Mouse (Mus musculus) liver, embryonic 13.5 days (tissue): ENCODE data around the gene Anks3. TPM values are rescaled to one million over a fixed set of nuclear protein-coding genes. Genes with fewer than 3 reads are reported as not detected.

Experiments used
- ATAC-seq: fragments of 200-750 bp; cut with Nextera tagmentation; 2 replicates; pipeline ENCODE4 v1.8.0; 2017; ENCODE audit warnings: low read depth, mild to moderate bottlenecking, moderate number of reproducible peaks, moderate library complexity
- DNase-seq: peaks from one replicate; pipeline ENCODE4 v3.0.0; 2022
- H3K27ac ChIP-seq: fragments of 300-500 bp; sonication (generic); 2 replicates; pipeline ENCODE4 v1.5.1; 2015; ENCODE audit warnings: moderate library complexity, mild to moderate bottlenecking, inconsistent platforms
- H3K27me3 ChIP-seq: fragments of 300-500 bp; sonication (generic); 2 replicates; pipeline ENCODE4 v1.6.1; 2015; ENCODE audit warnings: mild to moderate bottlenecking, inconsistent platforms
- H3K36me3 ChIP-seq: fragments of 300-500 bp; sonication (generic); 2 replicates; pipeline ENCODE4 v1.6.1; 2015; ENCODE audit warnings: mild to moderate bottlenecking, inconsistent platforms
- H3K4me1 ChIP-seq: fragments of 300-500 bp; sonication (generic); replicated peaks from 2 replicates; pipeline ENCODE4 v1.6.1; 2015; ENCODE audit warnings: inconsistent platforms
- H3K4me2 ChIP-seq: fragments of 300-500 bp; sonication (generic); 2 replicates; pipeline ENCODE4 v1.6.1; 2015; ENCODE audit warnings: inconsistent platforms, mild to moderate bottlenecking, moderate library complexity
- H3K4me3 ChIP-seq: fragments of 300-500 bp; sonication (generic); replicated peaks from 2 replicates; pipeline ENCODE4 v1.5.1; 2015; ENCODE audit warnings: mild to moderate bottlenecking, inconsistent platforms
- H3K9ac ChIP-seq: fragments of 300-500 bp; sonication (generic); 2 replicates; pipeline ENCODE4 v1.6.1; 2015; ENCODE audit warnings: mild to moderate bottlenecking, inconsistent platforms
- H3K9me3 ChIP-seq: fragments of 300-500 bp; sonication (generic); replicated peaks from 2 replicates; pipeline ENCODE4 v1.6.1; 2016; ENCODE audit warnings: inconsistent platforms
- WGBS: fragments of 180-500 bp; shearing (Covaris S2); methylation state at CpG from one replicate; pipeline ENCODE4 v1.1.7; 2015; ENCODE audit not compliant: insufficient replicate concordance; 5-methylcytosine and 5-hydroxymethylcytosine counted together
- polyA plus RNA-seq: library from polyadenylated mRNA; unstranded; fragments of >200 nt; fragmentation: Nextera tagmentation; extraction: Ambion mirVana; gene quantifications from 2 replicates; pipeline ENCODE4 v1.2.1, GENCODE M21; 2015

The Anks3 gene
- polyA plus RNA-seq, 1 experiment from 2014 or later, result 12.1 TPM

DNA sequence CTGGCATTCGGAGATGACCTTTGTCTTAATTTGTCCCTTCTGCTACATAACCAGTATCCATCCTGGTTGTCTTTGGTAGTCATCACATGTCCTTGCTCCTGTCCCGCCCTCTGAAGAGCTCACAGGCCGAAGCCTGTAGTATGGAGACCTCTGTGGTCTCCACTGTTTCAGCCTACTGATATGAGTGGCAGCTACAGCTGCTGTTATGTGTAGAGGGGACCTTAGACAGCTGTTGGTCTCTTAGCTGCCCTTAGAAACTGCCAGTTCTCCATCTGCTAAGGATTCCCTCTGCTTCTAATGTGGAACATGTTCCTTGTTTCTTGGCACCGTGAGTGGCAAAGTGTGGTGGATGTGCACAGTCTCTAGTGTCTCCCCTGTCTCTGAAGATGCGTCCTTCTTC is 40.0 kb downstream of the Anks3 start:
- WGBS, result 77% methylated on average over 5 of the region's 5 CpGs
- peaks cover 48% of the 10 kb centered on the region for H3K36me3 ChIP-seq

DNA sequence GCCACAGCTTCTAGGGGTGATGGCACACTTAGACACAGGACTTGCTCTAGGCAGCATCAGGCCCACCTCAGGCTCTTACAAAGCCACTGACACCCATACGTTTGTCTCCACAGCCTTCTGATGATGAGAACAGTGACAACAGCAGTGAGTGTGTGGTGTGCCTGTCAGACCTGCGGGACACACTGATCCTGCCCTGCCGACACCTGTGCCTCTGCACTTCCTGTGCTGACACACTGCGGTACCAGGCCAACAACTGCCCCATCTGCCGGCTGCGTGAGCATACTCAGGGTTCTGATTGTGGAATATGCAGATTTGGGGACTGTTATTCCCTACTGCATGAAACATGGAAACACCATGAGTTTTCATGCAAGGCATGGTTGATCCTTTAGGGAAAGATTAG is 41.5 kb downstream of the Anks3 start:
- ATAC-seq, result no peak
- Histone ChIP-seq H3K36me3 (peaks cover 48% of the 10 kb centered on the region), H3K27me3 (no peaks in the 10 kb centered on the region), H3K9me3 (no peaks in the 10 kb centered on the region), H3K9ac (no peak overlapping the region), H3K27ac (no peak overlapping the region), H3K4me3 (no peak overlapping the region), H3K4me2 (no peak overlapping the region), H3K4me1 (0 out of 2 replicates have a peak, but pooled peaks cover 6% of the 10 kb centered on the region)
- DNase-seq, result no peak
- 81% methylated on average over 6 of the region's 6 CpGs for WGBS

More for the DNA sequence above, 40.0 kb downstream of the Anks3 start:
- H3K4me2 ChIP-seq, result no peak overlapping the region
- no peak for ATAC-seq
- no peaks in the 10 kb centered on the region for H3K9me3 ChIP-seq
- no peak overlapping the region for H3K4me3 ChIP-seq
- DNase-seq, result no peak
- H3K27me3 ChIP-seq, result no peaks in the 10 kb centered on the region
- 0 out of 2 replicates have a peak, but pooled peaks cover 10% of the 10 kb centered on the region for H3K4me1 ChIP-seq
- H3K27ac ChIP-seq, result no peak overlapping the region
- no peak overlapping the region for H3K9ac ChIP-seq

DNA sequence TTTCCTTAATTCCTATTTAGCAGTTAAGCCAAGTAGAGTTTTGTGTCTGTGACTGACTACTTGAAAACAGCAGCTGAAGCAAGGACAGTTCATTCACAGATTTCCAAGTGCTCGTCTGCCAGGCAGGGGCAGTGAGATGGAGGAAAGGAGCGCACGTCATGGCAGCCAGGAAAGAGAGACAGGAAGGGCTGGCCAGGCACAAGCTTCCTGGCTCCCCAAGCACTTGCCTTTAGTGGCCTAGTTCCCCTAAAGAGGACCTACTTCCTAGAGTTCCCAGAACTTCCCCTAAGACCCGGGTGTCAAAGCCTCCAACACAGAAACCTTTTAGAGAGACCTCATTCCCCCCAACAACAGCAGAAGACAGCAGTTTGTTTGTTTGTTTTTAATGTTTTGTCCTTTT is 43.4 kb downstream of the Anks3 start:
- DNase-seq, result no peak
- ATAC-seq, result no peak
- H3K4me2 ChIP-seq, result no peak overlapping the region
- no peak overlapping the region for H3K4me3 ChIP-seq
- H3K36me3 ChIP-seq, result peaks cover 42% of the 10 kb centered on the region
- H3K4me1 ChIP-seq, result 0 out of 2 replicates have a peak, but pooled peaks cover 5% of the 10 kb centered on the region
- no peaks in the 10 kb centered on the region for H3K27me3 ChIP-seq
- no peak overlapping the region for H3K9ac ChIP-seq
- WGBS, result 31% methylated on average over 4 of the region's 4 CpGs
- H3K9me3 ChIP-seq, result no peaks in the 10 kb centered on the region
- no peak overlapping the region for H3K27ac ChIP-seq

DNA sequence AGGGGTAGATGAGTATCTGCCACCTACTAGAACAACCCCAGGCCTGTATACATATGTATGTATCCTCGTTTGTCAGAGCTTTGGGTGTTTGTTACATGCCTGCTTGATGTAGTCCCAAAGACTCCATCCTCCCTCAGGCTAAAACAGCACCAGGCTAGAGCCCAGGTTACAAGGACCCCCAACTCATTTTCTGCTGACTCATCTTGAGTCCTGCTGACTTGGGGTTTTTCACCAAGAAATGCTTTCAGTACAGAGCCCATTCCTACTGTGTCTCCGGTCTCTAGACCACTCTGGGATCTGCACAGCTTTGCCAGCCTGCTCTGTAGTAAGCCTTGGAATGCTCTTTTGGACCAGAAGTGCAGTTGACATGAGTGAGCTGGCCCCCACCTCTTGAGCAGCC is 47.4 kb downstream of the Anks3 start:
- Histone ChIP-seq H3K9me3 (no peaks in the 10 kb centered on the region), H3K27ac (peak overlapping the region; percentile 4; the same call in 1 of the 2 replicates), H3K9ac (no peak overlapping the region), H3K27me3 (no peaks in the 10 kb centered on the region), H3K4me3 (no peak overlapping the region), H3K4me1 (peaks cover 22% of the 10 kb centered on the region), H3K36me3 (peaks cover 38% of the 10 kb centered on the region), H3K4me2 (no peak overlapping the region)
- DNase-seq (no peak), ATAC-seq (no peak)
- 61% methylated on average over 2 of the region's 2 CpGs for WGBS

DNA sequence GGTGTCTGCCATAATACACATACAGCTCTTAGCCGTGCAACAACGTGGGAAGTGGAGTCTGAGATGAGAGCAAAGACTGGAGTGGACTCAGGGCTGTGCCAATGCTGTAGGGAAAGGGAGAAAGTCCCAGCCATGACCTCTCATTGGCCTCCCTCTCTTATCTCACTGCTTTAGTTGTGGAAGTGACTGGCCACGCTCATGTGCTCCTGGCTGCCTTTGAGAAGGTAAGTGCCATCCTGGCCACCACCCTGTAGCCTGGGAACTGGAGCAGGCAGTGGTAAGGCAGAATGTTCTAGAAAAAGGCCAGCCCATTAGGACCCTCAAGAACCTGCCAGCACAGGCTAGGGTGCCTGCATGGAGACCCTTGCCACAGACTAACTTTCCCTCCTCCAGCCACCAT is 48.1 kb downstream of the Anks3 start:
- DNase-seq (no peak), ATAC-seq (no peak)
- H3K27ac ChIP-seq, result peak overlapping the region; percentile 4; the same call in 1 of the 2 replicates
- H3K4me3 ChIP-seq, result no peak overlapping the region
- 57% methylated on average over 3 of the region's 3 CpGs for WGBS
- H3K4me1 ChIP-seq, result peaks cover 22% of the 10 kb centered on the region
- H3K36me3 ChIP-seq, result peaks cover 44% of the 10 kb centered on the region
- no peaks in the 10 kb centered on the region for H3K9me3 ChIP-seq
- H3K4me2 ChIP-seq, result no peak overlapping the region
- no peak overlapping the region for H3K9ac ChIP-seq
- H3K27me3 ChIP-seq, result no peaks in the 10 kb centered on the region

DNA sequence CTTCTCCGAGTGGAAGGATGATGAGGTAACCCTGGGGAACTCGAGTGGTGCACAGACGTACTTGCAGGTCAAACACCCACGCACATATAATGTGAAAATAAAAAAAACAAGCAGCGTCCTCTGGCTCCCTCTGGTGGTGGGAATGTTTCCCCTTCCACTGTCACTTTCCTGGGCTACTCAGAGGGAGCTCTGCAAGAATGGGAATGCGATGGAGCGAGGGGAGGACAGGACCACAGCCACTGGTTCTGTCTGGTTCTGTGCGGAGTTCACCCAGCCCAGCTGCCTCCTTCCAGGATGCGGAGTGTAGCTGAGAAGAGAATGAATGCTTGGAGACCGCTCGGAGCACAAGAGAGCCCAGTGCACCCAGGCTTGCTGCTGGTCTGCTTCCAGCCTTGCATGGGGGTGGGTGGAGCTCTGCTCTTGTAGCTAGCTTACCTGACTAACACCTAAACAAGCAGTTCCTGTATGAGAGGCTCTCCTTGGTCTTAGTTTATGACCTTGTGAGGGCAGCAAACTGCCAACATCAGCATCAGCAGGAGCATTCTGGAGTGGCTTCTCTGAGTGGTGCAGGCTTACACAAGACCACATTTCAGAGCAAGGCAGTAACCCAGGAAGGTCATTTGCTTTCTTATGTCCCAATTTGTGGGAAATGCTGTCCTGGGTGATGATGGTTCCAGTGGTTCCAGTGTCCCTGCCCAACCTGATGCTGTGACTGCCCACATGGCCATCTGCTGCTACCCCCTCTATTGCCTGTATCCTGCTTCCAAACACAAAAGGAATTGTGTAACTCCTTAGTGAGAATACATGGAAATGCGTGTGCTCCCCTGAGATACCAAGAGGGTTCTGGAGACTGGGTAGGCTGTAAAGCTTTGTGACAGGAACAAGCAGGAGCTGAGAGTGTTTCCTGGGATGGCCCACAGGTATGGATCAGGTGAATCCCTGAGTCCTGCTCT is 49.9 kb downstream of the Anks3 start:
- Histone ChIP-seq H3K36me3 (peaks cover 58% of the 10 kb centered on the region), H3K27me3 (no peaks in the 10 kb centered on the region), H3K4me1 (peaks cover 22% of the 10 kb centered on the region), H3K27ac (peak overlapping the region; percentile 71; the same call in 1 of the 2 replicates), H3K4me3 (no peak overlapping the region), H3K9me3 (no peaks in the 10 kb centered on the region), H3K4me2 (peak overlapping the region; percentile 22; the same call in 1 of the 2 replicates), H3K9ac (no peak overlapping the region)
- peak; percentile 32 for ATAC-seq
- DNase-seq, result peak; percentile 62
- WGBS, result 35% methylated on average over 12 of the region's 12 CpGs

DNA sequence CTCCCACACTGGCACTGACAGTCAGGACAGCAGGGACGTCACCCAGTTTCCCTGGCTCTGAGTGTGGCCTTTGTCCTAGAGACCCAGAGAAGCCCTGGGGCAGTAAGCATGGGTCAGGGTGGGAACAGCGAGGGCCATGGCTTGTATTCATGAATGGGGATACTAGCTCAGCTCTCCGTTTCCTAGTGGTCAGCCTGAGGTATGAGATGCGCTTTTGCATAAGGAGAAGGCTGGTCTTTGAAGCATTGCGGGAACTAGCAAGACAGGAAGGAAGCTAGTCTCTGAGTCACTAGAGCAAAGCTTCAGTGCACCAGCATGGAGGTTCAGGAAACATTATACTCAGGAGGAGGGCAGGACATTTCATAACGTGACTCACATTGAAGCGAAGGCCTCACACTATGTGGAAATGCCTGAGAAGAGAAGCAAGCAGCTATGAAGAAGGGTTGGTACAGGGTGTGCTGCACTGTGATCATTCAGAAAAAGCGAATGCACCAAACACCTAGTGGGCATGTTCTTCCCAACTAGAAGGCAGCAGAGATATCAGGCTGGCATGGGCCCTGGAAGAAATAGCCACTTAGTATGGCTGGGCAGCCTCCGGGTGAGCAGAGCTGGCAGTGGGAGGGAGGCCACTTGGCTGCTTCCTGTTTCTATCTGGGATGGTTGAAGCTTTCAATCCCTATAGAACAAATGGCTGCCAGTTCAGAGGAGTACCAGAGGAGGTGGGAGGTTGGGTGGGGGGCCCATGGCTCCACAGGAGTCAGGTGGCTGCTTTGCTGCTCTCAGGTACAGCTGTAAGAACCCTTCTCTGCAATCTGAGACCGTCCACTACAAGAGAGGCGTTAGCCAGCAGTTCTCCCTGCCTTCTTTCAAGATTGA is 50.9 kb downstream of the Anks3 start:
- ATAC-seq (peak; percentile 16; the same call in 1 of the 2 replicates), DNase-seq (no peak)
- H3K4me1 ChIP-seq, result peaks cover 25% of the 10 kb centered on the region
- WGBS, result 56% methylated on average over 11 of the region's 11 CpGs
- H3K9me3 ChIP-seq, result no peaks in the 10 kb centered on the region
- no peaks in the 10 kb centered on the region for H3K27me3 ChIP-seq
- H3K36me3 ChIP-seq, result peaks cover 59% of the 10 kb centered on the region
- H3K27ac ChIP-seq, result peak overlapping the region; percentile 71
- peak overlapping the region; percentile 22; the same call in 1 of the 2 replicates for H3K4me2 ChIP-seq
- H3K9ac ChIP-seq, result no peak overlapping the region
- H3K4me3 ChIP-seq, result no peak overlapping the region

DNA sequence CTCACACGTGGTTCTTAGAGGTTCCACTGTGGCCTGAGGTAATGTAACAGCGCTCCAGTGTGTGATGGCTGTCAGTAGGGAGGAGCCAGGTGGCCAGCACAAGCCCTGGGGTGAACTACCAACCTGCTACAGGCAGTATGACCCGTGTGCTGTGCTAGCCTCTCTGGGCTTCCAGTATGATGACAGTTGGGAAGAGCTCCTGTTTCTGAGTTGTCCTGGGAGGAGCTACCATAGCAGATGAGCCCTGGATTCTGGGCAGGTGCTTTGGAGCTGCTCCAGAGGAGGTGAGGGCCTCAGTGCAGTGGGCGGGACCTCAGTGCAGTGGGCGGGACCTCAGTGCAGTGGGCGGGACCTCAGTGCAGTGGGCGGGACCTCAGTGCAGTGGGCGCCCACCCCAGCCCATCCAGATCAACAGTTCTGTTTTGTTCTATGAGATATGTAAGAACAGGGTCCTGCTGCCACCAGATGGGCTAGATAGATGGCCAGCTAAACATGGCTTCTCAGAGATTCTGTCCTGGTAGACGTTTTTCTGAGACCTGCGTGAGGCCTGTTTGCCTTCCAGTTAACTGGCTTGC is 51.8 kb downstream of the Anks3 start:
- Histone ChIP-seq H3K9me3 (no peaks in the 10 kb centered on the region), H3K27me3 (no peaks in the 10 kb centered on the region), H3K27ac (peak overlapping the region; percentile 62; the same call in 1 of the 2 replicates), H3K4me1 (peaks cover 33% of the 10 kb centered on the region), H3K4me3 (no peak overlapping the region), H3K4me2 (no peak overlapping the region), H3K9ac (no peak overlapping the region), H3K36me3 (peaks cover 55% of the 10 kb centered on the region)
- DNase-seq (no peak), ATAC-seq (peak; percentile 47; the same call in 1 of the 2 replicates)
- 62% methylated on average over 10 of the region's 10 CpGs for WGBS

DNA sequence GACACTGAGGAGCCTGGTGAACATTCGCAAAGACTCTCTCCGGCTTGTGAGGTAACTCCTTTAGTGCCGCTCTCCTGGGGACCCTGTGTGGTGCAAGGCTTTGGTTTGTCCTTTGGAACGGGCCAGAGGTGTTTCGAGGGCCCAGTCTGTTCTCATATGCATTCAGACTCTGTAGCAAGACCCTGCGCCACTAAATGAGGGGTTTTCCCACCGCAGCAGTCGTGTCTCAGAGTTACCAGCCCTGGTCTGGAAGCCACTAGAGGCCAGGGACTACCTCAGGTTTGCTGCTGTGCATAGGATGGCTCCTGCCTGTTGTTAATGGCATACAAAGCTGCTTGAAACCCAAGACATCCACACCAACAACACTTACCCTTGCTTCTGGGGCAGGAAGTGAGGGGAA is 53.2 kb downstream of the Anks3 start:
- no peak for DNase-seq
- no peak overlapping the region for H3K27ac ChIP-seq
- peaks cover 39% of the 10 kb centered on the region for H3K4me1 ChIP-seq
- H3K4me2 ChIP-seq, result no peak overlapping the region
- H3K27me3 ChIP-seq, result no peaks in the 10 kb centered on the region
- ATAC-seq, result no peak
- WGBS, result 85% methylated on average over 8 of the region's 8 CpGs
- no peak overlapping the region for H3K4me3 ChIP-seq
- H3K9ac ChIP-seq, result no peak overlapping the region
- no peaks in the 10 kb centered on the region for H3K9me3 ChIP-seq
- H3K36me3 ChIP-seq, result peaks cover 44% of the 10 kb centered on the region

DNA sequence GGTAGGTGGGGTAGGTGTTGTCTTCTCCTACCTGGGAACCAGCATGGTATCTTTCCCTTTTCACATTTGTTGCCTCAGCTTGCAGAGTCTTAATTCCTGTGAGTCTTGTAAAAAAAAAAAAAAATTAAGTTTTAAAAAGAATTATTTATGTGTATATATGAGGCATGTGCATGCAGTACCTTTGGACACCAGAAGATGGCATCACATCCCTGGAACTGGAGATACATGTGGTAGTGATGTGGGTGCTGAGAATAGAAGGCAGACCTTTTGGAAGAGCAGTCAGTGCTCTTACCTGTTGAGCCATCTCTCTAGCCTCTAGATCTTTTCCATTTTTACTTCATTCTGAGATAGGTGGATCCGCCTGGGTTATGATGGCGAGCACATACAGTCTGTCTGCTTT is 54.3 kb downstream of the Anks3 start:
- no peak overlapping the region for H3K4me2 ChIP-seq
- 87% methylated on average over 2 of the region's 2 CpGs for WGBS
- H3K27me3 ChIP-seq, result no peaks in the 10 kb centered on the region
- no peak overlapping the region for H3K9ac ChIP-seq
- no peak overlapping the region for H3K27ac ChIP-seq
- peaks cover 39% of the 10 kb centered on the region for H3K36me3 ChIP-seq
- ATAC-seq, result no peak
- H3K4me3 ChIP-seq, result no peak overlapping the region
- H3K4me1 ChIP-seq, result peaks cover 48% of the 10 kb centered on the region
- no peaks in the 10 kb centered on the region for H3K9me3 ChIP-seq
- no peak for DNase-seq

DNA sequence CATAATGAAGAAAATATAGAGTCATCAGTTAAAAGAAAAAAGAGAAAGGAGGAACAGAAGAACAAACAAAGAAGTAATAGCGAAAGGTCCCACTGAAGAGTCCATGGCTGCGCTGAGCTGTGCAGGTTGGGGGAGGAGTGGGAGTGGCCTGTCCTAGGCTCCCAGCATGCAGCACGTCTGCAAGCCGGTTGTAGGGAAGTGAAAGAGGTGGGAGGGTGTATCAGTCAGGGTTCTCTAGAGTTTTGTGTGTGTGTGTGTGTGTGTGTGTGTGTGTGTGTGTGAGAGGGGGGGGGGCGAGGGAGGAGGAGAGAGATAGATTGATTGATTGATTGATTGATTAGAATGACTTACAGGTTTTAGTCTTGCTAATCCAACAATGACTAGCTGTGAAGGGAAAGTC is 56.0 kb downstream of the Anks3 start:
- Histone ChIP-seq H3K27ac (no peak overlapping the region), H3K4me2 (no peak overlapping the region), H3K9me3 (no peaks in the 10 kb centered on the region), H3K9ac (no peak overlapping the region), H3K36me3 (peaks cover 32% of the 10 kb centered on the region), H3K4me1 (peaks cover 55% of the 10 kb centered on the region), H3K4me3 (no peak overlapping the region), H3K27me3 (no peaks in the 10 kb centered on the region)
- DNase-seq (peak; percentile 18), ATAC-seq (peak; percentile 71)
- 26% methylated on average over 4 of the region's 5 CpGs for WGBS
